Mouse (Mus musculus) layer of hippocampus, adult 18-20 months (tissue): ENCODE results near the gene Galnt10. TPM values are rescaled to one million over a fixed set of nuclear protein-coding genes. Genes with fewer than 3 reads are reported as not detected.

Experiments
- DNase-seq, 2 experiments: peaks; one replicate each; pipeline ENCODE4 v3.0.0; 2022; ENCODE audit warnings: low spot score in 2 of 2
- total RNA-seq, 2 experiments: library from RNA; stranded (reverse); gene quantifications; 2 replicates each; pipeline ENCODE4 v1.2.3; 2021

The Galnt10 gene
- total RNA-seq, 2 experiments from 2014 or later: 6.1 to 7.0 TPM

- DNase-seq: no peak
These were observed 13.0 kb downstream of the Galnt10 start for GRCm38 (mm10) chr11:57658214-57658613.

GRCm38 (mm10) chr11:57658751-57659150 lies 13.5 kb downstream of the Galnt10 start:
- DNase-seq: no peak

GRCm38 (mm10) chr11:57660156-57660555 lies 14.9 kb downstream of the Galnt10 start:
- DNase-seq: no peak

DNA sequence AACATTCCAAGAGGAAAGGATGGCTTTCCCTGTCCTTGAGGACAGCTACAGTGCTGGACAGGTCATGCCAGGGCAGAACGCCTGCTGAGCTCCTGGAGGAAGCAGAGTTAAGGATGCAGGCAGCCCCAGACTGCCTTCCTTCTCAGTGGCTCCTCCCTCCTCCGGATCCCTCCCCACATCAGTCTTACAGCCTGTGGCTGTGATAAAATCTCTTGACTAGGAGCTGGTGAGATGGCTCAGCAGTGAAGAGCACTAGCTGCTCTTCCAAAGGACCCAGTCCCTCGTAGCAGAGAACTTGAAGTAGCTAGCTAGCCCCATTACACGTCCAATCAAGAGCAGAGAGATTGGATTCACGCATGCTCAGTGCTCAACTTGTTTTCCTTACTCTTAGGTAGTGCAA lies 15.6 kb downstream of the Galnt10 start:
- no peak for DNase-seq

- no peak for DNase-seq
These were observed 16.4 kb downstream of the Galnt10 start for GRCm38 (mm10) chr11:57661492-57662229.

GRCm38 (mm10) chr11:57662231-57662630 lies 17.0 kb downstream of the Galnt10 start:
- no peak for DNase-seq

DNA sequence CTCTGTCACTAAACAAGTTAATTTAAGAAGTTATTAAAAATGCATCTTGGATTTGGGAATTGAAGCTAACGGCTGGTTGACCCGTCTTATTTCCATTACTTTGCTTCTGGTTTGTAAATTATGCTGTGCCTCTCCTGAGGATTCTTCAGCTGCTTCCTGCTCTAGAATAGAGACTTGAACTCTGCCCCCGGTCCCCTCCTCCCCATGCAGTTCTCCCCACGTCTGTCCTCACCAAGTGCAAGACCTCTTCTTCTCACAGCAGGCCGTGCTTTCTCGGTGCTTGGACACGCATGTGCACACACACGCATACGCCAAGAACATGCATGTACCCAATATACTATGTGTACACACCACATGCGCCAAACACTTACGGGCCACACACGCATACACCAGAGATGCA lies 18.0 kb downstream of the Galnt10 start:
- no peak for DNase-seq

GRCm38 (mm10) chr11:57664741-57665140 lies 19.5 kb downstream of the Galnt10 start:
- no peak for DNase-seq

- DNase-seq: no peak
These were observed 23.0 kb downstream of the Galnt10 start for GRCm38 (mm10) chr11:57668271-57668670.

GRCm38 (mm10) chr11:57669522-57669921 lies 24.3 kb downstream of the Galnt10 start:
- no peak for DNase-seq

- no peak for DNase-seq
These were observed 26.0 kb downstream of the Galnt10 start for GRCm38 (mm10) chr11:57671120-57671697.

DNA sequence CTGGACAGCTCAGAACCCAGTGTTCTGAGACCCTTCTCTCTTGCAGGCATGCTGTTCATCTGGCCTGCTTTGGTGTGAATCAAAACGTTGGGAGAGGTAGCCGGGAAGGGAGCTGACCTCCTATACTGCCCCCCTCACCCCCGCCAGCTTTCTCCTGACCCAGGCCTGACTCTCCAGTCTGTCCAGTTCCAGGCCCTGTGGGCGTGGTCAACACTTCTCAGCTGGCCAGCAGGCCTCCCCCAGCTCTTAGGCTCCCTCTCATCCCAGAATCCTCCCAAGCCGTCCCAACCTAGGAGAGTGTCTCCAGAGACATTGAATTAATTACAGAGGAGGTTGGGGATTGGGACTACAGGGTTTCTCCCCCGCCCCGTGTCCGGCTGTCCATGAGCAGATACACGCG lies 26.6 kb downstream of the Galnt10 start:
- DNase-seq: no peak

DNA sequence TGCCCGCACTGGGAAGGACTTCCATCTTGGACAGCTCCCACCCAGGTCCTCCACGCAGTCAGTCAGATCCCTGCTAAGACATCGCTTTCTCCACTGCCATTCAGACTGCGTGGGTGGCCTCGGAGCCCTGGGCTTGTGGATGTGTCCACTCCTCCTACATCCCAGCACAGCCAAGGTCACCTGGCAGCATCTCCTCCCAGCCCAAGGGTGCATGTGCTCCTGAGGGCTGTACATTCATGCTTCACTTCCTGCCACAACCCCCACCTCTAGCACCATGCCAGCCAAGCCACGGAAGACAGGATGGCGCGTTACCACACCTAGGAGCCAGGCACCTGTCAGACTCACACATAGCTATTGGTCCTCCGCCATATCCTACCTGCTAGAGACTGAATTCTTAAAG lies 27.8 kb downstream of the Galnt10 start:
- DNase-seq: no peak

DNA sequence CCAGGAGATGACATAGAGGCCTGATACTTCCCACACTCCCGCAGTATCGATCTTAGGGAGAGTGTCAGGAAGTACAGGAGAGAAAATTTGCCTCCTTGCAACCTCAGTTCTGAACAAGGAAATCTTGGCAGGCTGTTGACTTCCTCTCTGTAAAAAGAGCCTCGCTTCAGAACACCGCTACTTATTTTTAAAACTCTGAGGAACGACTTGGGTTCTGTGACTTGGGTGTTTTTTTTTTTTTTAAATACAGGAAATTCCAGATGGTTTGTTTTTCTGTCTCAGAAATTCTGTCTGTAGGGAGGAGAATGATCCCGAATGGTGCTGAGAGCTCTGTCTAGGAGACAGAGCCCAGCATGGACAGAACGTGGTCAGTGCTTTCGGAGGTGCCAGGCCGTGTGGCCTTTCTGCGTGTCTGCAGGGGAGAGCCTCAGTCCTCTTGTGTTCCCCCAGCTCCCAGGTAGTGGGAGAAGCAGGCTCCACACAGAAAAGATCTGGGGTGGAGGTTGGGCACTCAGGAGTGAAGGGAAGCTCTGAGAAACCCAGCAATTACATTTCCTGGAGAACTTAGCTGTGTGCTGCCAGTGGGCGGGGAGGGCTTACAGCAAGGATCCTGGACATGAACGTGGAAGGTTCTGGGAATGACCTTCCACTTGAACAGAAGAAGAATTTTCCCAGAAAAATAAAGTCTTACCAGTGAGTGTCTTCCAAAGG lies 28.9 kb downstream of the Galnt10 start:
- peak in 1 of 2 experiments; percentile 28 for DNase-seq

DNA sequence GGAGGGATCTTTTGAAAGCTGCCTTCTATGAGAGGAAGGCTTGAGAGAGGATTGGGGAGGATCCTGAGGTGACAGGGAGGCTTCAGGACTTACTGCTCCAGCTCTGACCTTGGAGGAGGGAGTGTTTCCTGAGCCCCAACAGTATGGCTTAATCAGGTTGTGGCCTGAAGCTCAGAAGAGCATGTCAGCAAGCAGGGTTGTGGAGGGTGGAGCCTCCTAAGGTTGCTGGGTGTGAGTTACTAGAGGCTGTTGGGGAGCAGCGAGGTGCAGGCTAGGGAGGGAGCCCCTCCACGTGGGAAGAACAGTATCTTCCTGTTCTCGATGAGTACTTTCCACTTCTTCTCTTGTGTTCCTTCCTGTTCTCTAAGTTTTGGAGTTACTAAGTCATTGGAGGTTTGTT lies 32.0 kb downstream of the Galnt10 start:
- DNase-seq: no peak

DNA sequence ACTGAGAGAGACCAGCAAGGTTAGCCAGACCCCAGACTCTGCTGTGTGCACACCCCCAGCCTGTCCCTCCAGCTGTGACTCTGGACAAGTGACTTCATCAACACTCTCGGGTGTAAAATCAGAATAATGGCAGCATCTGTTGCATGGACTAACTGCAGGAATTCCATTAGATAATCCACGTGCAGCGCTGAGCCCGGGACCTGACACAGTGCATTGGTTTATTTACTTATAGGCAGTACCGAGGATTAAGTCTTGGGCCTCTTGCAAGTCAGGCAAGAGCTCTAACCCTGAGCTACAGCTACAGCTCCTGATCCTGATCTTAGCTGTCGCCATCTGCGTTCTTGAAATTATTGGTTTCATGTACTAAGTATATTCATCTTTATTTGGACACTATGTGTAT lies 37.3 kb downstream of the Galnt10 start:
- no peak for DNase-seq

DNA sequence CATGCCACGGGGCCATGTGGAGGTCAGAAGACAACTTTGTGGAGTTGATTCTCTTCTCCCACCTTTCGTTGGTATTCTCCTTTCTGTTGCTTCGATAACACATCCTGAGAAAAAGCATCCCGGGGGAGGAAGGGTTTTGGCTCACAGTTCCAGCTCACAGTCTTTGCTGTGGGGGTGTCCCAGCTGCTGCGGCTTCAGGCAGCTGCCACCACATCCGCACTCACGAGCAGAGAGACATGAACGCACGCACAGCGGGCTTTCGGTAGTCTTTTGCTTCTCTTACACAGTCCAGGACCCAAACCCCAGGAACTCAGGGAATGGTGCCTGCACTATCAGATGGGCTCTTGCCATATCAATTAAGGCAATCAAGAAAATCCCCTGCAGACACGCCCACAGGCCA lies 37.9 kb downstream of the Galnt10 start:
- no peak for DNase-seq

GRCm38 (mm10) chr11:57683931-57684330 lies 38.7 kb downstream of the Galnt10 start:
- DNase-seq: no peak

GRCm38 (mm10) chr11:57684891-57685290 lies 39.6 kb downstream of the Galnt10 start:
- no peak for DNase-seq

GRCm38 (mm10) chr11:57685689-57686454 lies 40.6 kb downstream of the Galnt10 start:
- DNase-seq: no peak

DNA sequence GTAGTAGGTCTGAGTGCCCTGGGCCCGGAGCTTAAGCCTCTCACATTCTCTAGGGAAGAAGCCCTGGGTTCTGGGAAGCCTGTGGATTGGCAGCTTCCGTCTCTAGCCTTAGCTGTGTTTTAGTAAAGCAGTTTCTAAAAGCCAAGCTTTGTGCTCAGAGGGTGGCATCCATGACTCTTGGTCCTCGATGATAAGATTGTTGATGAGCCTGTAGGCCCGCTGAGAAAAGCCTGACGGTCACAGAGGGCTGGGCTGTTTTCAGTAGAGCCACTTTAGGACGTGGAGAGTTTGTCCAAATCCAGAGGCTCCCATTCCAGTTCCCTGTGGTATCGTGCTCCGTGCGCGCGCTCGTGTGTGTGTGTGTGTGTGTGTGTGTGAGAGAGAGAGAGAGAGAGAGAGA lies 41.6 kb downstream of the Galnt10 start:
- no peak for DNase-seq

DNA sequence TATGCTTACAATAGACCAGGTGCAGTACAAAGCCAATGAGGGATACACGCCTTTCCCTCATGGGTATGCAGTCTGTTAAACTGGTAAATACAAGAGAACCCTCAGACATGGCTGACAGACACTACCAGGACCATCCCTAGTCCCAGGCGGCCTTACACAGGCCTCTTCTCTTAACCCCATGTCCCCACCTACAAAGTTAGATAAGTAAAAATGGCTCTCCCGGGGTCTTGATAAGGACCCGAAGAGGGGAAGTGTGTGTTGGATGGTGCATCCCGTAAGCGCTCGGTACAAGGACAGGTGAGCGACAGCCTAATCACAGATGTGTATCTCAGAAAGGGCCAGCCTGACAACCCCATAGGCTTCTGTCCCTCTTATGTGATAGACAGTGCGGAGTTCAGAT lies 42.0 kb downstream of the Galnt10 start:
- no peak for DNase-seq
